Mouse (Mus musculus) MEL-GATA-1-ER (cell line): ENCODE results near the gene Asb2.

ENCODE experiments used
- DNase-seq: peaks from one replicate; pipeline ENCODE4 v3.0.0-alpha.2; 2012; ENCODE audit warnings: low read depth; ENCODE audit errors: extremely low read depth

Gene Asb2

GRCm38 (mm10) chr12:103361539-103362307 is 5.9 kb upstream of the Asb2 start:
- DNase-seq = no peak

- no peak for DNase-seq
Observed at GRCm38 (mm10) chr12:103360812-103361211, 5.0 kb upstream of the Asb2 start.

- no peak for DNase-seq
Observed at GRCm38 (mm10) chr12:103358951-103359801, 3.4 kb upstream of the Asb2 start.

- no peak for DNase-seq
Observed at GRCm38 (mm10) chr12:103358216-103358615, 2.4 kb upstream of the Asb2 start.

GRCm38 (mm10) chr12:103356415-103356748 is 581 bp upstream of the Asb2 start:
- no peak for DNase-seq

- no peak for DNase-seq
Observed at GRCm38 (mm10) chr12:103353538-103353937, 2.3 kb downstream of the Asb2 start.

GRCm38 (mm10) chr12:103352735-103353134 is 3.1 kb downstream of the Asb2 start:
- DNase-seq = no peak

GRCm38 (mm10) chr12:103348506-103348905 is 7.3 kb downstream of the Asb2 start:
- DNase-seq = peak; percentile 44

- no peak for DNase-seq
Observed at GRCm38 (mm10) chr12:103347406-103347805, 8.4 kb downstream of the Asb2 start.

GRCm38 (mm10) chr12:103346945-103347344 is 8.9 kb downstream of the Asb2 start:
- no peak for DNase-seq

GRCm38 (mm10) chr12:103344934-103345333 is 10.9 kb downstream of the Asb2 start:
- DNase-seq = no peak

GRCm38 (mm10) chr12:103343456-103343855 is 12.3 kb downstream of the Asb2 start:
- DNase-seq = peak; percentile 90

- no peak for DNase-seq
Observed at GRCm38 (mm10) chr12:103341212-103341611, 14.6 kb downstream of the Asb2 start.

GRCm38 (mm10) chr12:103338162-103338798 is 17.5 kb downstream of the Asb2 start:
- DNase-seq = no peak

- DNase-seq = no peak
Observed at GRCm38 (mm10) chr12:103336766-103337165, 19.0 kb downstream of the Asb2 start.

GRCm38 (mm10) chr12:103333426-103333825 is 22.4 kb downstream of the Asb2 start:
- no peak for DNase-seq

- DNase-seq = peak; percentile 88
Observed at GRCm38 (mm10) chr12:103332879-103333278, 22.9 kb downstream of the Asb2 start.

GRCm38 (mm10) chr12:103331491-103331890 is 24.3 kb downstream of the Asb2 start:
- DNase-seq = no peak

GRCm38 (mm10) chr12:103328448-103329191 is 27.2 kb downstream of the Asb2 start:
- no peak for DNase-seq

- DNase-seq = no peak
Observed at GRCm38 (mm10) chr12:103327107-103327506, 28.7 kb downstream of the Asb2 start.

- no peak for DNase-seq
Observed at GRCm38 (mm10) chr12:103326569-103326968, 29.2 kb downstream of the Asb2 start.
